Mouse (Mus musculus) liver, postnatal 0 days (tissue): ENCODE results near the gene Tnni3k. TPM values are rescaled to one million over a fixed set of nuclear protein-coding genes. Genes with fewer than 3 reads are reported as not detected.
A peak's percentile ranks its signal among the peaks of the same experiment; 100 is the strongest.

Experiments used
- ATAC-seq: fragments of 200-750 bp; cut with Nextera tagmentation; 2 replicates; pipeline ENCODE4 v1.8.0; 2017; ENCODE audit warnings: mild to moderate bottlenecking, moderate library complexity
- DNase-seq: peaks from one replicate; pipeline ENCODE4 v3.0.0-alpha.2; 2016
- H3K27ac ChIP-seq: fragments of 300-500 bp; sonication (generic); 2 replicates; pipeline ENCODE4 v1.5.1; 2014; ENCODE audit warnings: antibody characterized with exemption, moderate library complexity, mild to moderate bottlenecking, low read depth
- H3K27me3 ChIP-seq: fragments of 300-500 bp; sonication (generic); 2 replicates; pipeline ENCODE4 v1.6.1; 2014; ENCODE audit warnings: low read length, control low read depth, mixed read lengths; ENCODE audit not compliant: insufficient read depth
- H3K36me3 ChIP-seq: fragments of 300-500 bp; sonication (generic); replicated peaks from 2 replicates; pipeline ENCODE4 v1.6.1; 2014; ENCODE audit warnings: mild to moderate bottlenecking, control low read depth, low read length, moderate library complexity, mixed read lengths; ENCODE audit not compliant: insufficient read depth
- H3K4me1 ChIP-seq: fragments of 300-500 bp; sonication (generic); 2 replicates; pipeline ENCODE4 v1.6.1; 2014; ENCODE audit warnings: antibody characterized with exemption, mild to moderate bottlenecking, control low read depth; ENCODE audit not compliant: insufficient read depth
- H3K4me2 ChIP-seq: fragments of 300-500 bp; sonication (generic); 2 replicates; pipeline ENCODE4 v1.6.1; 2014; ENCODE audit warnings: low read depth, mild to moderate bottlenecking, low read length, moderate library complexity, mixed read lengths
- H3K4me3 ChIP-seq: fragments of 300-500 bp; sonication (generic); 2 replicates; pipeline ENCODE4 v1.5.1; 2014; ENCODE audit warnings: low read depth, low read length
- H3K9ac ChIP-seq: fragments of 300-500 bp; sonication (generic); replicated peaks from 2 replicates; pipeline ENCODE4 v1.6.1; 2014; ENCODE audit warnings: mild to moderate bottlenecking, moderate library complexity
- H3K9me3 ChIP-seq: fragments of 300-500 bp; sonication (generic); 2 replicates; pipeline ENCODE4 v1.6.1; 2016; ENCODE audit warnings: mild to moderate bottlenecking, control low read depth, low read length, mixed read lengths
- CTCF ChIP-seq: sonication (generic); IDR thresholded peaks from 2 replicates; pipeline ENCODE4 v1.5.1; 2016; ENCODE audit warnings: antibody characterized with exemption, low read depth
- EP300 ChIP-seq: IDR thresholded peaks from 2 replicates; pipeline ENCODE4 v1.6.1; 2016; ENCODE audit warnings: antibody characterized with exemption, low read depth, mild to moderate bottlenecking
- WGBS: fragments of 180-500 bp; shearing (Covaris S2); extraction: QIAGEN DNeasy Blood & Tissue Kit; methylation state at CpG from one replicate; pipeline ENCODE4 v1.1.7; 2014; ENCODE audit not compliant: insufficient replicate concordance; 5-methylcytosine and 5-hydroxymethylcytosine counted together
- polyA plus RNA-seq: library from polyadenylated mRNA; unstranded; fragments of >200 nt; fragmentation: Nextera tagmentation; extraction: Ambion mirVana; gene quantifications from 2 replicates; pipeline ENCODE4 v1.2.1, GENCODE M21; 2015

The Tnni3k gene
- not detected in 2 replicates for polyA plus RNA-seq

GRCm38 (mm10) chr3:155055231-155055916, at the start of gene Tnni3k:
Tnni3k (minus strand) TSS chr3:155055407.
- Histone ChIP-seq H3K9ac (no peak within 1 kb of the TSS), H3K27me3 (no peaks in the 10 kb centered on the region), H3K4me1 (no peaks in the 10 kb centered on the region), H3K4me3 (no peak within 1 kb of the TSS), H3K27ac (no peak within 1 kb of the TSS), H3K9me3 (no peaks in the 10 kb centered on the region), H3K36me3 (no peaks in the 10 kb centered on the region), H3K4me2 (no peak within 1 kb of the TSS)
- no peak for DNase-seq
- no peak for TF ChIP-seq EP300
- no peak for TF ChIP-seq CTCF
- WGBS, result 55% methylated on average over 6 of the region's 6 CpGs
- no peak for ATAC-seq

- Histone ChIP-seq H3K4me1 (no peaks in the 10 kb centered on the region), H3K27me3 (no peaks in the 10 kb centered on the region), H3K9me3 (no peaks in the 10 kb centered on the region), H3K27ac (no peak overlapping the region), H3K36me3 (no peaks in the 10 kb centered on the region), H3K9ac (no peak overlapping the region), H3K4me2 (no peak overlapping the region), H3K4me3 (no peak overlapping the region)
- no peak for DNase-seq
- ATAC-seq, result no peak
- TF ChIP-seq EP300 (no peak), CTCF (no peak)
- WGBS, result 69% methylated on average over 1 of the region's 1 CpGs
Observed at GRCm38 (mm10) chr3:155099266-155099665, 44.1 kb upstream of the Tnni3k start.

GRCm38 (mm10) chr3:155093116-155093956, 38.1 kb upstream of the Tnni3k start, which contains the start of the genes Fpgt and Lrriq3:
Fpgt (minus strand) TSS chr3:155093403.
Lrriq3 (plus strand) TSS chr3:155093434.
- under 1% methylated on average over 43 of the region's 47 CpGs for whole genome bisulfite sequencing
- peaks cover 12% of the 10 kb centered on the region for H3K4me1 ChIP-seq
- peak within 1 kb of the TSS; percentile 72 for H3K9ac ChIP-seq
- H3K4me2 ChIP-seq, result peak within 1 kb of the TSS; percentile 82
- H3K36me3 ChIP-seq, result peaks cover 4% of the 10 kb centered on the region; the same call in 1 of the 2 replicates
- peak; percentile 93 for DNase-seq
- TF ChIP-seq CTCF, result no peak
- no peak for TF ChIP-seq EP300
- H3K9me3 ChIP-seq, result no peaks in the 10 kb centered on the region
- H3K27me3 ChIP-seq, result no peaks in the 10 kb centered on the region
- H3K4me3 ChIP-seq, result peak within 1 kb of the TSS; percentile 65
- H3K27ac ChIP-seq, result peak within 1 kb of the TSS; percentile 77
- peak; percentile 99 for ATAC-seq

GRCm38 (mm10) chr3:155092081-155092480, 36.9 kb upstream of the Tnni3k start:
- Histone ChIP-seq H3K4me2 (peak overlapping the region; percentile 82), H3K27me3 (no peaks in the 10 kb centered on the region), H3K9me3 (no peaks in the 10 kb centered on the region), H3K27ac (no peak overlapping the region), H3K9ac (no peak overlapping the region), H3K36me3 (peaks cover 11% of the 10 kb centered on the region), H3K4me3 (peak overlapping the region; percentile 65; the same call in 1 of the 2 replicates), H3K4me1 (peaks cover 12% of the 10 kb centered on the region)
- ATAC-seq, result no peak
- 87% methylated on average over 6 of the region's 6 CpGs for WGBS
- DNase-seq, result no peak
- TF ChIP-seq CTCF (no peak), EP300 (no peak)

GRCm38 (mm10) chr3:155077908-155078307, 22.7 kb upstream of the Tnni3k start:
- no peak overlapping the region for H3K4me3 ChIP-seq
- H3K36me3 ChIP-seq, result no peaks in the 10 kb centered on the region
- no peak overlapping the region for H3K27ac ChIP-seq
- no peaks in the 10 kb centered on the region for H3K4me1 ChIP-seq
- DNase-seq, result no peak
- TF ChIP-seq EP300 (no peak), CTCF (no peak)
- no peak overlapping the region for H3K4me2 ChIP-seq
- no peak for ATAC-seq
- WGBS, result 72% methylated on average over 4 of the region's 4 CpGs
- H3K27me3 ChIP-seq, result no peaks in the 10 kb centered on the region
- no peaks in the 10 kb centered on the region for H3K9me3 ChIP-seq
- no peak overlapping the region for H3K9ac ChIP-seq

- no peak for ATAC-seq
- no peak for TF ChIP-seq CTCF
- no peak for TF ChIP-seq EP300
- H3K4me1 ChIP-seq, result no peaks in the 10 kb centered on the region
Observed at GRCm38 (mm10) chr3:155059449-155059822, 4.2 kb upstream of the Tnni3k start.

More at GRCm38 (mm10) chr3:155059449-155059822, 4.2 kb upstream of the Tnni3k start:
- H3K9ac ChIP-seq, result no peak overlapping the region
- no peaks in the 10 kb centered on the region for H3K9me3 ChIP-seq
- H3K27ac ChIP-seq, result no peak overlapping the region
- no peaks in the 10 kb centered on the region for H3K36me3 ChIP-seq
- H3K27me3 ChIP-seq, result no peaks in the 10 kb centered on the region
- DNase-seq, result no peak
- no peak overlapping the region for H3K4me3 ChIP-seq
- H3K4me2 ChIP-seq, result no peak overlapping the region
